Mouse (Mus musculus) lung, postnatal 10 days (tissue): ENCODE data around the gene Chst14.

Source experiments
- DNase-seq: peaks from one replicate; pipeline ENCODE4 v3.0.0; 2021

Gene Chst14

GRCm38 (mm10) chr2:118972048-118972447 is 45.8 kb downstream of the Chst14 start:
- DNase-seq: no peak

GRCm38 (mm10) chr2:118972687-118973376 is 46.5 kb downstream of the Chst14 start:
- peak; percentile 92 for DNase-seq

- no peak for DNase-seq
Observed at GRCm38 (mm10) chr2:118975855-118976254, 49.6 kb downstream of the Chst14 start.

- DNase-seq: peak; percentile 94
Observed at GRCm38 (mm10) chr2:118976282-118976929, 50.1 kb downstream of the Chst14 start.

GRCm38 (mm10) chr2:118976941-118977340 is 50.6 kb downstream of the Chst14 start:
- no peak for DNase-seq

- peak; percentile 15 for DNase-seq
Observed at GRCm38 (mm10) chr2:118978064-118978463, 51.8 kb downstream of the Chst14 start.
